Mouse (Mus musculus) megakaryocyte, embryonic 14.5 days (primary cell): ENCODE results near the gene Rffl.

Experiments used
- FLI1 ChIP-seq: IDR thresholded peaks from 2 replicates; pipeline ENCODE4 v1.6.1; 2012; ENCODE audit warnings: low read length, inconsistent platforms, mixed read lengths
- GATA1 ChIP-seq: IDR thresholded peaks from 3 replicates; pipeline ENCODE4 v1.6.1; 2012; ENCODE audit warnings: mixed read lengths, low read length, inconsistent platforms, borderline replicate concordance

GRCm38 (mm10) chr11:82852958-82853357 lies 18.1 kb downstream of the Rffl start:
- no peak for TF ChIP-seq GATA1
- TF ChIP-seq FLI1, result no peak
